Mouse (Mus musculus): ENCODE data around the gene Defa33. TPM values are rescaled to one million over a fixed set of nuclear protein-coding genes. Genes with fewer than 3 reads are reported as not detected.

The Defa33 gene
- not detected in 2 replicates for polyA plus RNA-seq (2021; fragmentation: Nextera tagmentation)
- long read RNA-seq, experiment 1: 0 reads
- long read RNA-seq, experiment 2: 0 reads

DNA sequence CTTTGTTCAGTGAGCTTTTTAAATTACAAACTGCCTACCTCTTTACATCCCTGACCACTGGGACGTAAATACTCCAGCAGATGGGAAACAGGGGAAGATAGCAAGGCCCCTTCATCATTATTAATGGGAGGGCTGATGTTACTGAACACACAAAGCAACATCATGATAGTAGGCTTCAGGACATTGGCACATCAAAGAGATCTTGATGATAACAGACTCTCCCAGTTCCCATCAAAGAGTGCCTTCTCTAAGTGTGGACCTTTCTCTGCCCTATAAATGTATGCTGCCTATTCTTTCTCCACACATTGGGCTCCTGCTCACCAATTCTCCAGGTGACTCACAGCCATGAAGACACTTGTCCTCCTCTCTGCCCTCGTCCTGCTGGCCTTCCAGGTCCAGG lies at the start of gene Defa33:
TSS of gene Defa33 (plus strand) at position 301 of the 400 bp plus-strand sequence.

DNA sequence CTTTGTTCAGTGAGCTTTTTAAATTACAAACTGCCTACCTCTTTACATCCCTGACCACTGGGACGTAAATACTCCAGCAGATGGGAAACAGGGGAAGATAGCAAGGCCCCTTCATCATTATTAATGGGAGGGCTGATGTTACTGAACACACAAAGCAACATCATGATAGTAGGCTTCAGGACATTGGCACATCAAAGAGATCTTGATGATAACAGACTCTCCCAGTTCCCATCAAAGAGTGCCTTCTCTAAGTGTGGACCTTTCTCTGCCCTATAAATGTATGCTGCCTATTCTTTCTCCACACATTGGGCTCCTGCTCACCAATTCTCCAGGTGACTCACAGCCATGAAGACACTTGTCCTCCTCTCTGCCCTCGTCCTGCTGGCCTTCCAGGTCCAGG lies 13.4 kb upstream of the Defa33 start, which contains the start of gene Defa2:
TSS of gene Defa2 (plus strand) at position 301 of the 400 bp plus-strand sequence.

GRCm38 (mm10) chr8:21427111-21427510 lies 35.5 kb downstream of the Defa33 start, which contains the start of gene Defa36:
Gene Defa36, plus strand, starts transcription at chr8:21427411.

Other genes with a start within 250 kb of the Defa33 start
- gene Defa22, start 229.5 kb upstream of the Defa33 start, polyA plus RNA-seq (2021; fragmentation: Nextera tagmentation): not detected in 2 replicates
- not detected in 2 replicates for gene Defa31, start 200.2 kb upstream of the Defa33 start, polyA plus RNA-seq (2021; fragmentation: Nextera tagmentation)
- gene Gm15293, start 190.2 kb upstream of the Defa33 start, polyA plus RNA-seq (2021; fragmentation: Nextera tagmentation): not detected in 2 replicates
- not detected in 2 replicates for gene Gm15292, start 142.1 kb upstream of the Defa33 start, polyA plus RNA-seq (2021; fragmentation: Nextera tagmentation)
- gene Defa27, start 76.3 kb upstream of the Defa33 start, polyA plus RNA-seq (2021; fragmentation: Nextera tagmentation): not detected in 2 replicates
- gene Defa29, start 64.8 kb upstream of the Defa33 start, polyA plus RNA-seq (2021; fragmentation: Nextera tagmentation): not detected in 2 replicates
- gene Defa2, start 13.3 kb upstream of the Defa33 start, polyA plus RNA-seq (2021; fragmentation: Nextera tagmentation): not detected in 2 replicates
- gene Defa36, start 35.6 kb downstream of the Defa33 start, polyA plus RNA-seq (2021; fragmentation: Nextera tagmentation): not detected in 2 replicates
- not detected in 2 replicates for gene Gm7849, start 64.7 kb downstream of the Defa33 start, polyA plus RNA-seq (2021; fragmentation: Nextera tagmentation)
- not detected in 2 replicates for gene Defa20, start 117.4 kb downstream of the Defa33 start, polyA plus RNA-seq (2021; fragmentation: Nextera tagmentation)
- gene Defa32, start 137.2 kb downstream of the Defa33 start, polyA plus RNA-seq (2021; fragmentation: Nextera tagmentation): not detected in 2 replicates
- gene Defa37, start 173.6 kb downstream of the Defa33 start, polyA plus RNA-seq (2021; fragmentation: Nextera tagmentation): not detected in 2 replicates
- gene Defa28, start 191.2 kb downstream of the Defa33 start, polyA plus RNA-seq (2021; fragmentation: Nextera tagmentation): not detected in 2 replicates
- not detected in 2 replicates for gene Gm7861, start 202.7 kb downstream of the Defa33 start, polyA plus RNA-seq (2021; fragmentation: Nextera tagmentation)
- not detected in 2 replicates for gene Defa26, start 226.4 kb downstream of the Defa33 start, polyA plus RNA-seq (2021; fragmentation: Nextera tagmentation)

Measured in left cerebral cortex, adult 6 months (tissue).